Mouse (Mus musculus) intestine, embryonic 15.5 days (tissue): ENCODE measurements around the gene Elfn1. TPM values are rescaled to one million over a fixed set of nuclear protein-coding genes. Genes with fewer than 3 reads are reported as not detected.
"Not testable (repeated sequence)": the region's sequence is repeated elsewhere in the genome, so short reads cannot be mapped to it uniquely, and the experiment has no call there.

Experiments used
- ATAC-seq: fragments of 200-750 bp; cut with Nextera tagmentation; 2 replicates; pipeline ENCODE4 v1.8.0; 2017; ENCODE audit warnings: moderate TSS enrichment, moderate library complexity
- H3K27ac ChIP-seq: fragments of 300-500 bp; sonication (generic); 2 replicates; pipeline ENCODE4 v1.5.1; 2015; ENCODE audit warnings: mild to moderate bottlenecking, inconsistent platforms
- H3K27me3 ChIP-seq: fragments of 300-500 bp; sonication (generic); replicated peaks from 2 replicates; pipeline ENCODE4 v1.6.1; 2015; ENCODE audit warnings: inconsistent platforms
- H3K36me3 ChIP-seq: fragments of 300-500 bp; sonication (generic); 2 replicates; pipeline ENCODE4 v1.6.1; 2015; ENCODE audit warnings: inconsistent platforms
- H3K4me1 ChIP-seq: fragments of 300-500 bp; sonication (generic); replicated peaks from 2 replicates; pipeline ENCODE4 v1.6.1; 2015; ENCODE audit warnings: inconsistent platforms
- H3K4me2 ChIP-seq: fragments of 300-500 bp; sonication (generic); replicated peaks from 2 replicates; pipeline ENCODE4 v1.6.1; 2015; ENCODE audit warnings: mild to moderate bottlenecking, inconsistent platforms
- H3K4me3 ChIP-seq: fragments of 300-500 bp; sonication (generic); replicated peaks from 2 replicates; pipeline ENCODE4 v1.5.1; 2015; ENCODE audit warnings: inconsistent platforms
- H3K9ac ChIP-seq: fragments of 300-500 bp; sonication (generic); 2 replicates; pipeline ENCODE4 v1.6.1; 2015; ENCODE audit warnings: inconsistent platforms
- H3K9me3 ChIP-seq: fragments of 300-500 bp; sonication (generic); 2 replicates; pipeline ENCODE4 v1.6.1; 2016; ENCODE audit warnings: inconsistent platforms
- WGBS: fragments of 180-500 bp; shearing (Covaris S2); methylation state at CpG from one replicate; pipeline ENCODE4 v1.1.7; 2015; 5-methylcytosine and 5-hydroxymethylcytosine counted together
- polyA plus RNA-seq: library from polyadenylated mRNA; unstranded; fragments of >200 nt; fragmentation: Nextera tagmentation; extraction: Ambion mirVana; gene quantifications from 2 replicates; pipeline ENCODE4 v1.2.1, GENCODE M21; 2015

Elfn1 gene
- polyA plus RNA-seq, 1 experiment from 2014 or later = 0.20 TPM

- H3K4me3 ChIP-seq = no peak overlapping the region
- no peaks in the 10 kb centered on the region for H3K9me3 ChIP-seq
- 90% methylated on average over 1 of the region's 1 CpGs for WGBS
- no peaks in the 10 kb centered on the region for H3K36me3 ChIP-seq
- H3K4me1 ChIP-seq = 0 out of 2 replicates have a peak, but pooled peaks cover 5% of the 10 kb centered on the region
- H3K27me3 ChIP-seq = no peaks in the 10 kb centered on the region; the same call in 1 of the 2 replicates
- ATAC-seq = no peak
- H3K27ac ChIP-seq = no peak overlapping the region
- no peak overlapping the region for H3K4me2 ChIP-seq
- no peak overlapping the region for H3K9ac ChIP-seq
These were observed 74.2 kb downstream of the Elfn1 start for GRCm38 (mm10) chr5:139981976-139982375.

- Histone ChIP-seq H3K27me3 (no peaks in the 10 kb centered on the region), H3K9ac (no peak overlapping the region), H3K27ac (no peak overlapping the region), H3K36me3 (no peaks in the 10 kb centered on the region), H3K4me2 (no peak overlapping the region; the same call in 1 of the 2 replicates), H3K4me1 (no peaks in the 10 kb centered on the region), H3K4me3 (no peak overlapping the region), H3K9me3 (no peaks in the 10 kb centered on the region)
- WGBS = 39% methylated on average over 18 of the region's 18 CpGs
- peak; percentile 58 for ATAC-seq
These were observed 77.5 kb downstream of the Elfn1 start for GRCm38 (mm10) chr5:139985073-139985746.

GRCm38 (mm10) chr5:139991531-139991930 is 83.8 kb downstream of the Elfn1 start:
- Histone ChIP-seq H3K9ac (no peak overlapping the region), H3K27ac (no peak overlapping the region), H3K4me1 (no peaks in the 10 kb centered on the region), H3K4me2 (no peak overlapping the region), H3K27me3 (no peaks in the 10 kb centered on the region), H3K36me3 (no peaks in the 10 kb centered on the region), H3K9me3 (no peaks in the 10 kb centered on the region), H3K4me3 (no peak overlapping the region)
- WGBS = 90% methylated on average over 3 of the region's 3 CpGs
- ATAC-seq = no peak

- 0 out of 2 replicates have a peak, but pooled peaks have one; percentile 3 for ATAC-seq
These were observed 90.6 kb downstream of the Elfn1 start for GRCm38 (mm10) chr5:139998321-139998720.

GRCm38 (mm10) chr5:139998916-139999315 is 91.2 kb downstream of the Elfn1 start:
- Histone ChIP-seq H3K27me3 (no peaks in the 10 kb centered on the region), H3K4me3 (no peak overlapping the region), H3K9me3 (no peaks in the 10 kb centered on the region), H3K27ac (no peak overlapping the region), H3K9ac (no peak overlapping the region), H3K4me1 (no peaks in the 10 kb centered on the region), H3K4me2 (no peak overlapping the region), H3K36me3 (no peaks in the 10 kb centered on the region)
- WGBS = 15% methylated on average over 6 of the region's 6 CpGs
- ATAC-seq = no peak

More at GRCm38 (mm10) chr5:139998321-139998720, 90.6 kb downstream of the Elfn1 start:
- H3K27ac ChIP-seq, H3K4me1 ChIP-seq, H3K9me3 ChIP-seq, H3K4me3 ChIP-seq, H3K9ac ChIP-seq, H3K27me3 ChIP-seq, H3K4me2 ChIP-seq, H3K36me3 ChIP-seq: not testable (repeated sequence)
- WGBS = 58% methylated on average over 12 of the region's 12 CpGs

GRCm38 (mm10) chr5:140002541-140002940 is 94.8 kb downstream of the Elfn1 start:
- Histone ChIP-seq H3K4me2 (no peak overlapping the region), H3K27me3 (no peaks in the 10 kb centered on the region), H3K36me3 (no peaks in the 10 kb centered on the region), H3K4me3 (no peak overlapping the region), H3K9ac (no peak overlapping the region), H3K9me3 (no peaks in the 10 kb centered on the region), H3K4me1 (no peaks in the 10 kb centered on the region), H3K27ac (no peak overlapping the region)
- ATAC-seq = no peak
- WGBS = 72% methylated on average over 3 of the region's 3 CpGs

GRCm38 (mm10) chr5:140006861-140007260 is 99.1 kb downstream of the Elfn1 start:
- Histone ChIP-seq H3K4me3 (no peak overlapping the region), H3K4me1 (no peaks in the 10 kb centered on the region), H3K9me3 (no peaks in the 10 kb centered on the region), H3K27ac (no peak overlapping the region), H3K4me2 (no peak overlapping the region), H3K9ac (no peak overlapping the region), H3K36me3 (no peaks in the 10 kb centered on the region), H3K27me3 (no peaks in the 10 kb centered on the region)
- no peak for ATAC-seq
- WGBS = 53% methylated on average over 8 of the region's 8 CpGs

- Histone ChIP-seq H3K36me3 (no peaks in the 10 kb centered on the region), H3K27me3 (no peaks in the 10 kb centered on the region), H3K9ac (no peak overlapping the region), H3K4me1 (no peaks in the 10 kb centered on the region), H3K4me3 (no peak overlapping the region), H3K9me3 (no peaks in the 10 kb centered on the region), H3K4me2 (no peak overlapping the region), H3K27ac (no peak overlapping the region)
- no peak for ATAC-seq
- WGBS = 52% methylated on average over 9 of the region's 9 CpGs
These were observed 100.1 kb downstream of the Elfn1 start for GRCm38 (mm10) chr5:140007656-140008522.

- no peak overlapping the region for H3K9ac ChIP-seq
- no peak for ATAC-seq
- H3K36me3 ChIP-seq = no peaks in the 10 kb centered on the region
- no peak overlapping the region for H3K27ac ChIP-seq
- no peaks in the 10 kb centered on the region for H3K9me3 ChIP-seq
- H3K4me1 ChIP-seq = no peaks in the 10 kb centered on the region
- 74% methylated on average over 5 of the region's 5 CpGs for WGBS
- H3K27me3 ChIP-seq = no peaks in the 10 kb centered on the region
- H3K4me3 ChIP-seq = no peak overlapping the region
- no peak overlapping the region for H3K4me2 ChIP-seq
These were observed 100.7 kb downstream of the Elfn1 start for GRCm38 (mm10) chr5:140008523-140008806.

GRCm38 (mm10) chr5:140009083-140009655 is 101.4 kb downstream of the Elfn1 start:
- Histone ChIP-seq H3K9ac (no peak overlapping the region), H3K27me3 (no peaks in the 10 kb centered on the region), H3K9me3 (no peaks in the 10 kb centered on the region), H3K4me2 (no peak overlapping the region), H3K4me3 (no peak overlapping the region), H3K27ac (no peak overlapping the region), H3K36me3 (no peaks in the 10 kb centered on the region), H3K4me1 (no peaks in the 10 kb centered on the region)
- 78% methylated on average over 7 of the region's 7 CpGs for WGBS
- ATAC-seq = no peak

GRCm38 (mm10) chr5:140010405-140010804 is 102.7 kb downstream of the Elfn1 start:
- no peaks in the 10 kb centered on the region for H3K36me3 ChIP-seq
- H3K27me3 ChIP-seq = no peaks in the 10 kb centered on the region
- H3K9ac ChIP-seq = no peak overlapping the region
- ATAC-seq = no peak
- H3K9me3 ChIP-seq = no peaks in the 10 kb centered on the region
- no peak overlapping the region for H3K4me3 ChIP-seq
- H3K4me1 ChIP-seq = no peaks in the 10 kb centered on the region
- H3K27ac ChIP-seq = no peak overlapping the region
- H3K4me2 ChIP-seq = no peak overlapping the region
- WGBS = 77% methylated on average over 3 of the region's 3 CpGs

GRCm38 (mm10) chr5:140012286-140012967 is 104.7 kb downstream of the Elfn1 start:
- Histone ChIP-seq H3K4me1 (no peaks in the 10 kb centered on the region), H3K36me3 (no peaks in the 10 kb centered on the region), H3K27ac (no peak overlapping the region), H3K4me2 (no peak overlapping the region), H3K4me3 (no peak overlapping the region), H3K9me3 (no peaks in the 10 kb centered on the region), H3K9ac (no peak overlapping the region), H3K27me3 (no peaks in the 10 kb centered on the region)
- WGBS = 80% methylated on average over 12 of the region's 12 CpGs
- peak; percentile 56; the same call in 1 of the 2 replicates for ATAC-seq
